Mouse (Mus musculus) erythroid progenitor cell, adult 5-6 weeks (primary cell): ENCODE measurements around the gene Eif4e. TPM values are rescaled to one million over a fixed set of nuclear protein-coding genes. Genes with fewer than 3 reads are reported as not detected.

ENCODE experiments used
- ATAC-seq: replicated peaks from 2 replicates; pipeline ENCODE4 v1.8.0; 2016; ENCODE audit warnings: moderate number of reproducible peaks, mild to moderate bottlenecking, moderate TSS enrichment, inconsistent platforms; ENCODE audit not compliant: poor library complexity, low FRiP score, severe bottlenecking
- total RNA-seq, 2 experiments: library from RNA; stranded (forward) in 1 of 2; stranded (reverse) in 1 of 2; fragments of 150-400 nt in 1 of 2; fragments of 186-747, 209-891 nt in 1 of 2; gene quantifications; 2 replicates each; pipeline versions ENCODE4 v1.2.3 to v1.2.4; 2015 to 2017; ENCODE audit warnings: low replicate concordance in 2 of 2

Eif4e gene
- total RNA-seq, 2 experiments from 2014 or later: 97.2 to 176 TPM

DNA sequence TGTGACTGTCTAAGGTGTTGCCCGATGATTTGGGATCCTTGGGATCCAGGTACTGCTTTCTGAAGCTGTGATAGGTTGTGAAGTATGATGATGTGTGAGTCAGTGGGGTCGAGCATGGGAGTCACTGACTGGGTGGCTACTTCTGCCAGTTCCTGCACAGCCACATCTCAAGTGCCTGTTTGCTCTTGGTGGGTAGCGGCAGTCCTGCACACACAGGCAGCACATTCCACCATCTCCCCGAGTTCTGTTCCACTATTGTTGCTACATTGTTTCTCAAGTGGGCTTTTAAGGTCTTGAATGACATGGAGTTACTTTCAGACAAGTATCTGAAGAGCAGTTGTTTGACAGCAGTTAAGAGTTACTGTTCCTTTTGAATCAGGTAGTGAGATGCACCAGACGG lies 34.3 kb downstream of the Eif4e start:
- ATAC-seq: no peak

DNA sequence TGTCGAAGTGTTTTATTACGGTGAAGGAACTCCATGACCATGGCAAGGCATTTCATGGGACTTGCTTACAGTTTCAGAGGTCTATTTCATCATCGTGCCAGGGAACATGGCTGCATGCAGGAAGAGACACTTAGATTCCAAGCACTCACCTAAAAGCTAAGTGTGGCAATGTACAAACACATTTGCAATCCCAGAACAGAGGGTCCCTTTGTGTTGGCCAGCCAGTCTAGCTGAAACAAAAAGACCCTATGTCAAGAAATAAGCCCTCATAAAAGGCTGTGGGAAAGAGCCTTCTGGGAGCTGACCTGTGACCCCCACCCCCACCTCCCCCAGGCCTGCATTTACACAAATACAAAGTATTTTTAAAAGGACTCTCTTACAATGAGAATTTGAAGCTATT lies 34.9 kb downstream of the Eif4e start:
- ATAC-seq: no peak

GRCm38 (mm10) chr3:138578867-138579266 lies 52.9 kb downstream of the Eif4e start:
- no peak for ATAC-seq

DNA sequence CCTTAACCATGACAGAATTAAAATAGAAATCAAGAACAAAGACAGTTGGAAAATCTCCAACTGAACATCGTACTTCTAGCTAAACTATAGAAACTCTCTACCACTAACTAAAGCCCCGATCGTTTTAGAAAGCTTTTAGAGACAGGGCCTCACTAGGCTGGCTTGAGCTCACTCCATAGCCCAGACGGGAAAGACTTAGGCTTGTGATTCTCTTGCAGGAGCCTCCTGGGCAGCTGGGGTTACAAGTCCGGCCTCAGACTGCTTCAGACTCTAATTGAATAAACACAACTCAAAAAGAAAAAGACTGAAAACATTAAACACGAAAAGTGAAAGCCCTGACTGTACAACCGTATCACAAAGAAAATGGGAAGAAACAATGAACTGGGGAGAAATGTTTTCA lies 60.2 kb downstream of the Eif4e start:
- ATAC-seq: no peak

DNA sequence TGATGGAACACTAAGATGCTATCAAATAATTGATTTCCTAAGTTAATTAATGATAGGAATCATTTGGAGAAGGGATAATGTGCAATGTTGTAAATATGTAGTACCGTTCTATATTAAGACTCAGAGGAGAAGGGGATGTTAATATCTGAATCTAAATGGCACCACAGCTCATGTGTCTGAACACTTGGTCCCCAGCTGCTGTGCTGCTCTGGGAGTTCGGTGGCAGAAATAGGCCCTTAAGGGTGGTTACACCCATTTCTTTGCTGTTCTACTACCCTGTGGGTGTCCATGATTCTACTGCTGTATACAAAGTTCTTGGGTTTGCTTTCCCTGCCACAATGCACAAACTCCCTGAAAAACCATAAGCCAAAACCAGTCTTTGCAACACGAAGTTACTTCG lies 61.2 kb downstream of the Eif4e start:
- ATAC-seq: no peak

DNA sequence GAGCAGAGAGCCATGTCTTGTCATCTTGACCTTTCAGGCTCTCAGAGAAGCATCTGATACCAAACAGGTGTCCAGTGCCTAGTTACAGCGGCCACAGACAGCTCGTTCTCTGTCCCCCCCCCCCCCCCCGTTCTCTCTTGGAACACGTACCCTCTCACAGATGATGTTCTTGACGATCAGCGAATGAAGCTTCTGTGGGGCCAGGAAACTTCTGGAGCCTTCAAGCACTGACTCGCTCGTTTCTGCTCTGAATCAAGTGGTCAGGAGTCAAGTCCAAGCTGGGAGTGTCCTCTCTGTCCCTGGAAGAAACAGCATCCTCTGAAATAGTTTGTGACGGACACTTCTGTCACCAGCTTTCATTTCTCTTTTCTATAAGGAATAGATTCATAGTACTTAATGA lies 62.0 kb downstream of the Eif4e start:
- no peak for ATAC-seq

DNA sequence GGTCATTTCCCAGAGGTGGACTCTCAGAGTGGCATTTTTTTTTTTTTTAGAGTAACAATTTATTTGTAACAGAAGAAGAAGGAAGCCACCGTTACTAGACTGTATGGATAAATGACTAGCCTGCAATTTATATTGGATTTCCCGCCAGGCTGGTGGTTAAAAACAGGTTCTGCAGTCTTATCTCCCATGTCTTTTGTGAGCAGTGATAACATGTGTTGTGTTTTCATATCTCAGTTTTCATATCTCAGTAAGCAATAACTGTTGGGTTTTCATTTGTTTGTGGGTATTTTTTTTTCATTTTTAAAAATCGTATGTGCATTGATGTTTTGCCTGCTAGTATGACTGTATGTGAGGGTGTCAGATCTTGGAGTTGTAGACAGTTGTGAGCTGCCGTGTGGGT lies 65.0 kb downstream of the Eif4e start:
- ATAC-seq: no peak

DNA sequence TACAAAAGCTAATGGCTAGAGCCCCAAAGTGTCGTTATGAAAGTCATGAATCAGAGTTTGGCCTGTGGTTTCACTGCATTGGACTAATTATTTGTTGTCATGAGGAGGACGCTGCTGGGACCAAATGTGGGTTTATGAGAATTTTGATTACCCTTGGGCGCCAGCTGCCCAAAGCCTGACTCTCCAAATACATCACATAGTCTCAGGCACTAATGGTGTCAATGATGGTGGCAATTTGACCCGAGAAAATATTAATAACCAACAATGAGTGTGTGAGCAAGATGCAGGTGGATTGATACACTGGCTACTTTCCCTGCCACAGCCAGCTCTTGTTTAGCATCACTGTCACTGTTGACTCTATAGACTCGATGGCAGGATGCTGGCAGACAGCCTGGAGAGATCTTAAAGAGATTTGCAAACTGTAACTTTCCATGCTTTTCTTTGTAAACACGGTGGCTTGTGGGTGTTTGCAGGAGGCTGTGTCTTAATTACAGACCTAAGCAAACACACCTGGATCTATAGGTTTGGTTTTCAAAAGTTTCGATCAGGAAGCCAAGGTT lies 65.9 kb downstream of the Eif4e start:
- no peak for ATAC-seq

- no peak for ATAC-seq
Measured at GRCm38 (mm10) chr3:138593131-138593530, 67.2 kb downstream of the Eif4e start.

DNA sequence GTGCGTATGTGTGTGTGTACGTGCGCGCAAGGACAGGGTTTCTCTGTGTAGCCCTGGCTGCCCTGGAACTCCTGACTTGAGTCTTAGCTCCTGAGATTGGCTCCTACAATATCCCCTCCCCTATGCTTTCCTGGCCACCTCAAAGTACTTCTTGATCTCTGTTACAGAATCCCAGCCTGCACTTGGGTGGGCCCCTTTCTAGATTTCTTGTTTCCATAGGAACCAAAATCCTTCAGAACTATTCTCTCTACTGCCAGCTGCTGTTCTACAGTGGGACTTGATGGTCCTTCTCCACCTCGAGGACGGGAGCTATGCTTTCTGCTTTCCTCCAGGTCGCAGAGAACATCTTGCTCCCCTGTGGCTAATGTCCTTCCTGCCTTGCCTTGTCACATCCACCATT lies 67.9 kb downstream of the Eif4e start:
- no peak for ATAC-seq

DNA sequence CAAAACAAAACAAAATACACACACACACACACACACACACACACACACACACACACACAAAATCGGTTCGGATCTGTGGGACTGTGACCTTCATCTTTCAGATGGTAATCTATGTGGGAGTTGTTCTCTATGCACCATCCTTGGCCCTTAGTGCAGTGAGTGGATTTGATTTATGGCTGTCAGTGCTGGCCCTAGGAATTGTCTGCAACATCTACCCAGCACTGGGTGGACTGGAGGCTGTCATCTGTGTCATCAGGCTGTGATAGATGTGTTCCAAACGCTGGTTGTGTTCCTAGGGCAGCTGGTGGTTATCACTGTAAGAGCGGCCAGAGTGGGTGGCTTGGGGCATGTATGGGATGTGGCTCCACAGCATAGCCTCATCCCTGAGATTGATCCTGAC lies 75.1 kb downstream of the Eif4e start:
- no peak for ATAC-seq

GRCm38 (mm10) chr3:138605132-138605531 lies 79.2 kb downstream of the Eif4e start:
- ATAC-seq: no peak

DNA sequence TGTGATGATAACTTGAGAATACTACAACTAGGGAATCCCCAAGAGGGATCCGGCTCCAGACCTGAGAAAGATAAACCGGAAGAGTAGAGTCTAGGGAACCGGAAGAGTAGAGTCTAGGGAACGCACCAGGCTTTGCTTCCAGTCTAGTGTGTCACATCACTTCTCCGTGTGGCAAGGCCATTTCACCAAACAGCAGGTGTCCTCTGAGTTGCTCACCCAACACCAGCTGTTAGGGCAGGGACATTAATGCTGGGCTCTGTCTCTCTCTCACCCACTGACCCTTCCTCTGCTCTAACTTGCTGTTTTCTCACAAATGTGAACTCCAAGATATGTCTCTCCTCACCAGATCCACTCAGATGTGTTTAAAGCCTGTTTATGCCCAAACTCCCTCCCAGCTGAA lies 82.7 kb downstream of the Eif4e start:
- no peak for ATAC-seq

Other genes with a start within 250 kb of the Eif4e start
- not detected in 2 replicates for gene Adh6a, start 212.9 kb upstream of the Eif4e start, total RNA-seq (2015; ENCODE audit: low replicate concordance)
- not detected in 2 replicates for gene Adh6a, start 212.9 kb upstream of the Eif4e start, total RNA-seq (2017; ENCODE audit: low replicate concordance)
- gene Adh6b, start 184.4 kb upstream of the Eif4e start, total RNA-seq (2015; ENCODE audit: low replicate concordance): not detected in 2 replicates
- not detected in 2 replicates for gene Adh6b, start 184.4 kb upstream of the Eif4e start, total RNA-seq (2017; ENCODE audit: low replicate concordance)
- not detected in 2 replicates for gene Adh4, start 110.7 kb upstream of the Eif4e start, total RNA-seq (2015; ENCODE audit: low replicate concordance)
- not detected in 2 replicates for gene Adh4, start 110.7 kb upstream of the Eif4e start, total RNA-seq (2017; ENCODE audit: low replicate concordance)
- 15.1 and 28.5 TPM in 2 replicates for gene Adh5, start 83.1 kb upstream of the Eif4e start, total RNA-seq (2015; ENCODE audit: low replicate concordance)
- gene Adh5, start 83.1 kb upstream of the Eif4e start, total RNA-seq (2017; ENCODE audit: low replicate concordance): 12.1 and 19.9 TPM in 2 replicates
- gene Metap1, start 36.7 kb upstream of the Eif4e start, total RNA-seq (2015; ENCODE audit: low replicate concordance): 32.7 and 39.3 TPM in 2 replicates
- 29.7 and 40.6 TPM in 2 replicates for gene Metap1, start 36.7 kb upstream of the Eif4e start, total RNA-seq (2017; ENCODE audit: low replicate concordance)
- gene Tspan5, start 216.0 kb downstream of the Eif4e start, total RNA-seq (2015; ENCODE audit: low replicate concordance): 0.84 and 2.9 TPM in 2 replicates
- 0.61 and 2.6 TPM in 2 replicates for gene Tspan5, start 216.0 kb downstream of the Eif4e start, total RNA-seq (2017; ENCODE audit: low replicate concordance)